Mouse (Mus musculus) CD4-positive, CD25-positive, alpha-beta regulatory T cell, adult 9 weeks (primary cell): ENCODE results near the gene Spin2g. TPM values are rescaled to one million over a fixed set of nuclear protein-coding genes. Genes with fewer than 3 reads are reported as not detected.

ENCODE experiments used
- polyA plus RNA-seq: library from polyadenylated mRNA; unstranded; fragments of 100-300 nt; shearing (Covaris generic); gene quantifications from one replicate; pipeline ENCODE4 v1.2.1, GENCODE M21; 2017

The Spin2g gene
- not detected for polyA plus RNA-seq

GRCm38 (mm10) chrX:34238633-34239032, at the start of gene Spin2g:
Spin2g (minus strand) TSS chrX:34238733.

Other genes starting within 250 kb of the Spin2g start
- not detected for gene Btbd35f9, start 77.2 kb downstream of the Spin2g start, polyA plus RNA-seq
- gene Btbd35f8, start 211.8 kb upstream of the Spin2g start, polyA plus RNA-seq = not detected